Mouse (Mus musculus): ENCODE results near the gene Gm14391. TPM values are rescaled to one million over a fixed set of nuclear protein-coding genes. Genes with fewer than 3 reads are reported as not detected.

The Gm14391 gene
- total and polyA plus RNA-seq, 2 experiments from 2014 or later: 5.3 to 6.3 TPM

Other genes starting within 250 kb of the Gm14391 start
- gene Gm14444, start 196.7 kb downstream of the Gm14391 start, total RNA-seq (2014; rRNA removed; ENCODE audit: low replicate concordance): not detected in 2 replicates
- gene Gm14444, start 196.7 kb downstream of the Gm14391 start, polyA plus RNA-seq (2015; fragmentation: Nextera tagmentation; extraction: Ambion mirVana): not detected in 2 replicates
- not detected in 2 replicates for gene Gm14393, start 139.1 kb downstream of the Gm14391 start, total RNA-seq (2014; rRNA removed; ENCODE audit: low replicate concordance)
- 0.74 and 1.8 TPM in 2 replicates for gene Gm14393, start 139.1 kb downstream of the Gm14391 start, polyA plus RNA-seq (2015; fragmentation: Nextera tagmentation; extraction: Ambion mirVana)
- gene Gm14399, start 64.9 kb downstream of the Gm14391 start, total RNA-seq (2014; rRNA removed; ENCODE audit: low replicate concordance): 2.2 and 16.4 TPM in 2 replicates
- 3.6 and 4.1 TPM in 2 replicates for gene Gm14399, start 64.9 kb downstream of the Gm14391 start, polyA plus RNA-seq (2015; fragmentation: Nextera tagmentation; extraction: Ambion mirVana)
- 7.5 TPM in 1 of 2 replicates, not detected in the other for gene Gm14443, start 31.0 kb downstream of the Gm14391 start, total RNA-seq (2014; rRNA removed; ENCODE audit: low replicate concordance)
- 0.16 and 0.26 TPM in 2 replicates for gene Gm14443, start 31.0 kb downstream of the Gm14391 start, polyA plus RNA-seq (2015; fragmentation: Nextera tagmentation; extraction: Ambion mirVana)
- gene Gm14440, start 68.2 kb upstream of the Gm14391 start, total RNA-seq (2014; rRNA removed; ENCODE audit: low replicate concordance): 2.9 TPM in 1 of 2 replicates, not detected in the other
- gene Gm14440, start 68.2 kb upstream of the Gm14391 start, polyA plus RNA-seq (2015; fragmentation: Nextera tagmentation; extraction: Ambion mirVana): not detected in 2 replicates
- 3.4 and 3.6 TPM in 2 replicates for gene Gm4631, start 131.3 kb upstream of the Gm14391 start, total RNA-seq (2014; rRNA removed; ENCODE audit: low replicate concordance)
- 4.7 and 5.7 TPM in 2 replicates for gene Gm4631, start 131.3 kb upstream of the Gm14391 start, polyA plus RNA-seq (2015; fragmentation: Nextera tagmentation; extraction: Ambion mirVana)
- 0.54 and 2.5 TPM in 2 replicates for gene Zfp968, start 165.5 kb upstream of the Gm14391 start, total RNA-seq (2014; rRNA removed; ENCODE audit: low replicate concordance)
- gene Zfp968, start 165.5 kb upstream of the Gm14391 start, polyA plus RNA-seq (2015; fragmentation: Nextera tagmentation; extraction: Ambion mirVana): 5.3 and 6.3 TPM in 2 replicates
- 6.9 and 19.7 TPM in 2 replicates for gene Gm4724, start 228.9 kb upstream of the Gm14391 start, total RNA-seq (2014; rRNA removed; ENCODE audit: low replicate concordance)
- 8.9 and 15.5 TPM in 2 replicates for gene Gm4724, start 228.9 kb upstream of the Gm14391 start, polyA plus RNA-seq (2015; fragmentation: Nextera tagmentation; extraction: Ambion mirVana)

Measured in heart, postnatal 0 days (tissue).